Mouse (Mus musculus) liver, embryonic 14.5 days (tissue): ENCODE measurements around the gene Mtmr4.

ENCODE experiments used
- CTCF ChIP-seq: IDR thresholded peaks from 2 replicates; pipeline ENCODE4 v1.5.1; 2016; ENCODE audit warnings: antibody characterized with exemption, low read depth, control low read depth
- EP300 ChIP-seq: IDR thresholded peaks from 2 replicates; pipeline ENCODE4 v1.6.1; 2016; ENCODE audit warnings: antibody characterized with exemption, low read depth

DNA sequence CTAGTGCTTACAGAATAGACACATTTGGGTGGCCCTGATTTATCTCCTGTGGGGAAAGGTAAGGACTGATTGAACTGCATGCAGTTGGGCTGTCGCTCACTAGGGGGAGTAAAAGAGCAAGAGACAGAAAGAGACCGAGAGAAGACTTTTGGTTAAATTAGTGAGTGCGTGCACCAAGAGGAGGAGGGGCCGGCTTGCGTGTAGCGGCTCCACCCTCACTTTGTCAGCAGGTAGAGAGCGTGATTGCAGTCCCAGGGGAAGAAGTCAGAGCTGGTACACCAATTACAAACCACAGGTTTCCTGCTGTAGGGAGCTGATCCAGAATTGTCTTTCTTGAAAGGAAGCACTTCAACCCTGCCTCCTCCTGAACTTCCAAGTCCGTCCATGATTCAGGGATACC, 70.4 kb downstream of the Mtmr4 start, which contains the start of gene Rnf43:
- TF ChIP-seq EP300 (0 out of 2 replicates have a peak, but pooled peaks have one; percentile 30), CTCF (peak; percentile 92)
